ENCODE assay signal across 8 mouse cellular contexts in genomic region chr2:158865358-158865757, GRCm38 (mm10).
A peak's percentile ranks its signal among the peaks of the same experiment; 100 is the strongest.
DNase-seq lines count a peak whose midpoint lies in the region; ATAC-seq and TF ChIP-seq lines count a peak whose summit lies in the region.

No protein-coding gene starts in this region.

- peak; percentile 94 for TF ChIP-seq CTCF in liver, postnatal 0 days (IDR thresholded peaks at IDR 0.05; ENCODE audit: low read depth)
- TF ChIP-seq CTCF in thymus, adult 2 months (IDR thresholded peaks at IDR 0.05; ENCODE audit: borderline replicate concordance, control insufficient read depth, extremely low read depth, insufficient read depth, low read length, poor library complexity) = peak; percentile 97

- no peak for TF ChIP-seq EP300 in liver, postnatal 0 days (IDR thresholded peaks at IDR 0.05; ENCODE audit: low read depth)

- peak; percentile 85 for DNase-seq in ES-CJ7 (ENCODE audit: low read depth, low spot score)
- DNase-seq in c-Kit-positive CD71-positive TER-119-positive erythroid progenitor cells, embryonic 14.5 days (ENCODE audit: low spot score) = peak; percentile 66
- DNase-seq in forebrain, embryonic 14.5 days (ENCODE audit: low spot score) = peak; percentile 82
- DNase-seq in heart, postnatal 14 days = peak; percentile 80 to 88
- peak; percentile 90 to 91 for DNase-seq in kidney, postnatal 4 days
- peak; percentile 83 for DNase-seq in liver, postnatal 0 days
- DNase-seq in thymus, adult 2 months = peak; percentile 83

- no peak overlapping the region for H3K4me2 ChIP-seq in forebrain, embryonic 14.5 days (ENCODE audit: low read length)
- no peak overlapping the region for H3K4me2 ChIP-seq in liver, postnatal 0 days (ENCODE audit: low read depth, low read length)
- no peak overlapping the region for H3K4me2 ChIP-seq in neural tube, embryonic 15.5 days

- H3K9me3 ChIP-seq in forebrain, embryonic 14.5 days (replicated peaks; ENCODE audit: control insufficient read depth, low read length) = no peaks in the 10 kb centered on the region
- no peaks in the 10 kb centered on the region for H3K9me3 ChIP-seq in liver, postnatal 0 days (ENCODE audit: low read length)
- H3K9me3 ChIP-seq in neural tube, embryonic 15.5 days (replicated peaks) = no peaks in the 10 kb centered on the region

- no peak overlapping the region for H3K4me3 ChIP-seq in forebrain, embryonic 14.5 days (ENCODE audit: low read depth, low read length)
- H3K4me3 ChIP-seq in liver, postnatal 0 days (ENCODE audit: low read depth, low read length) = no peak overlapping the region
- H3K4me3 ChIP-seq in neural tube, embryonic 15.5 days (replicated peaks) = no peak overlapping the region
- H3K4me3 ChIP-seq in thymus, adult 2 months (ENCODE audit: control insufficient read depth, insufficient read depth, low read length) = no peak overlapping the region

- H3K9ac ChIP-seq in forebrain, embryonic 14.5 days (ENCODE audit: low read length) = no peak overlapping the region
- no peak overlapping the region for H3K9ac ChIP-seq in liver, postnatal 0 days (replicated peaks)
- no peak overlapping the region for H3K9ac ChIP-seq in neural tube, embryonic 15.5 days (replicated peaks)

- H3K4me1 ChIP-seq in forebrain, embryonic 14.5 days (ENCODE audit: control insufficient read depth, insufficient read depth, low read length) = no peaks in the 10 kb centered on the region
- no peaks in the 10 kb centered on the region for H3K4me1 ChIP-seq in liver, postnatal 0 days (ENCODE audit: insufficient read depth)
- H3K4me1 ChIP-seq in neural tube, embryonic 15.5 days = peaks cover 9% of the 10 kb centered on the region
- no peaks in the 10 kb centered on the region for H3K4me1 ChIP-seq in thymus, adult 2 months (replicated peaks; ENCODE audit: control insufficient read depth, insufficient read depth, low read length)

- ATAC-seq in forebrain, embryonic 14.5 days = peak; percentile 60
- no peak for ATAC-seq in liver, postnatal 0 days
- ATAC-seq in neural tube, embryonic 15.5 days (ENCODE audit: low FRiP score) = peak; percentile 40; the same call in 1 of the 2 replicates

- H3K27me3 ChIP-seq in forebrain, embryonic 14.5 days (replicated peaks; ENCODE audit: control insufficient read depth, insufficient read depth, low read length) = no peaks in the 10 kb centered on the region
- no peaks in the 10 kb centered on the region for H3K27me3 ChIP-seq in liver, postnatal 0 days (ENCODE audit: insufficient read depth, low read length)
- no peaks in the 10 kb centered on the region; the same call in 1 of the 2 replicates for H3K27me3 ChIP-seq in neural tube, embryonic 15.5 days (replicated peaks)
- H3K27me3 ChIP-seq in thymus, adult 2 months (ENCODE audit: control insufficient read depth, insufficient read depth, low read length) = no peaks in the 10 kb centered on the region

- H3K36me3 ChIP-seq in forebrain, embryonic 14.5 days (ENCODE audit: control insufficient read depth, insufficient read depth, low read length) = no peaks in the 10 kb centered on the region
- H3K36me3 ChIP-seq in liver, postnatal 0 days (replicated peaks; ENCODE audit: insufficient read depth, low read length) = no peaks in the 10 kb centered on the region
- H3K36me3 ChIP-seq in neural tube, embryonic 15.5 days = no peaks in the 10 kb centered on the region
- H3K36me3 ChIP-seq in thymus, adult 2 months (ENCODE audit: control insufficient read depth, insufficient read depth, low read length) = no peaks in the 10 kb centered on the region

- no peak overlapping the region for H3K27ac ChIP-seq in forebrain, embryonic 14.5 days (ENCODE audit: low read depth, low read length)
- no peak overlapping the region for H3K27ac ChIP-seq in liver, postnatal 0 days (ENCODE audit: low read depth)
- no peak overlapping the region for H3K27ac ChIP-seq in neural tube, embryonic 15.5 days (replicated peaks)
- no peak overlapping the region for H3K27ac ChIP-seq in thymus, adult 2 months (ENCODE audit: control insufficient read depth, insufficient read depth, low read length)

- whole genome bisulfite sequencing in forebrain, embryonic 14.5 days = 29% methylated on average over 10 of the region's 10 CpGs
- WGBS in liver, postnatal 0 days (ENCODE audit: insufficient replicate concordance) = 27% methylated on average over 10 of the region's 10 CpGs
- WGBS in neural tube, embryonic 15.5 days = 28% methylated on average over 10 of the region's 10 CpGs
- 33% methylated on average over 10 of the region's 10 CpGs for WGBS in thymus, adult 2 months

- intact Hi-C loops in heart, postnatal 14 days (cut with DNase I) = loop anchor here (2.0 to 10.0 kb wide), 4 partner anchors 99 to 1727 kb away; partner anchors contain the start of gene Mafb

- TF ChIP-seq POLR2A in thymus, adult 2 months (IDR thresholded peaks at IDR 0.05; ENCODE audit: control insufficient read depth, extremely low read depth, insufficient read depth, low read length, poor library complexity) = no peak
